Mouse (Mus musculus) heart, embryonic 16.5 days (tissue): ENCODE results near the gene Cubn. TPM values are rescaled to one million over a fixed set of nuclear protein-coding genes. Genes with fewer than 3 reads are reported as not detected.

Experiments used
- ATAC-seq: fragments of 200-750 bp; cut with Nextera tagmentation; replicated peaks from 2 replicates; pipeline ENCODE4 v1.8.0; 2017; ENCODE audit warnings: moderate number of reproducible peaks; ENCODE audit not compliant: insufficient read depth, low FRiP score; ENCODE audit errors: extremely low read depth
- H3K27ac ChIP-seq: fragments of 300-500 bp; sonication (generic); 2 replicates; pipeline ENCODE4 v1.5.1; 2014; ENCODE audit warnings: mild to moderate bottlenecking, low read length, control low read depth, moderate library complexity
- H3K27me3 ChIP-seq: fragments of 300-500 bp; sonication (generic); 2 replicates; pipeline ENCODE4 v1.6.1; 2014; ENCODE audit warnings: low read length, mixed read lengths; ENCODE audit not compliant: control insufficient read depth, insufficient read depth
- H3K36me3 ChIP-seq: fragments of 300-500 bp; sonication (generic); 2 replicates; pipeline ENCODE4 v1.6.1; 2014; ENCODE audit not compliant: control insufficient read depth, insufficient read depth
- H3K4me1 ChIP-seq: fragments of 300-500 bp; sonication (generic); 2 replicates; pipeline ENCODE4 v1.6.1; 2014; ENCODE audit warnings: low read length, mixed read lengths; ENCODE audit not compliant: control insufficient read depth, insufficient read depth
- H3K4me2 ChIP-seq: fragments of 300-500 bp; sonication (generic); 2 replicates; pipeline ENCODE4 v1.6.1; 2014; ENCODE audit warnings: low read depth, mild to moderate bottlenecking, control low read depth, low read length
- H3K4me3 ChIP-seq: fragments of 300-500 bp; sonication (generic); 2 replicates; pipeline ENCODE4 v1.5.1; 2014; ENCODE audit warnings: mild to moderate bottlenecking, control low read depth, low read length
- H3K9ac ChIP-seq: fragments of 300-500 bp; sonication (generic); 2 replicates; pipeline ENCODE4 v1.6.1; 2014; ENCODE audit warnings: low read length, control low read depth
- H3K9me3 ChIP-seq: fragments of 300-500 bp; sonication (generic); replicated peaks from 2 replicates; pipeline ENCODE4 v1.6.1; 2016; ENCODE audit warnings: low read length; ENCODE audit not compliant: control insufficient read depth
- WGBS: fragments of 180-500 bp; shearing (Covaris S2); extraction: QIAGEN DNeasy Blood & Tissue Kit; methylation state at CpG from one replicate; pipeline ENCODE4 v1.1.7; 2014; 5-methylcytosine and 5-hydroxymethylcytosine counted together
- polyA plus RNA-seq: library from polyadenylated mRNA; unstranded; fragments of >200 nt; fragmentation: Nextera tagmentation; extraction: Ambion mirVana; gene quantifications from 2 replicates; pipeline ENCODE4 v1.2.1, GENCODE M21; 2015

Gene Cubn
- polyA plus RNA-seq, 1 experiment from 2014 or later: 0.28 TPM

DNA sequence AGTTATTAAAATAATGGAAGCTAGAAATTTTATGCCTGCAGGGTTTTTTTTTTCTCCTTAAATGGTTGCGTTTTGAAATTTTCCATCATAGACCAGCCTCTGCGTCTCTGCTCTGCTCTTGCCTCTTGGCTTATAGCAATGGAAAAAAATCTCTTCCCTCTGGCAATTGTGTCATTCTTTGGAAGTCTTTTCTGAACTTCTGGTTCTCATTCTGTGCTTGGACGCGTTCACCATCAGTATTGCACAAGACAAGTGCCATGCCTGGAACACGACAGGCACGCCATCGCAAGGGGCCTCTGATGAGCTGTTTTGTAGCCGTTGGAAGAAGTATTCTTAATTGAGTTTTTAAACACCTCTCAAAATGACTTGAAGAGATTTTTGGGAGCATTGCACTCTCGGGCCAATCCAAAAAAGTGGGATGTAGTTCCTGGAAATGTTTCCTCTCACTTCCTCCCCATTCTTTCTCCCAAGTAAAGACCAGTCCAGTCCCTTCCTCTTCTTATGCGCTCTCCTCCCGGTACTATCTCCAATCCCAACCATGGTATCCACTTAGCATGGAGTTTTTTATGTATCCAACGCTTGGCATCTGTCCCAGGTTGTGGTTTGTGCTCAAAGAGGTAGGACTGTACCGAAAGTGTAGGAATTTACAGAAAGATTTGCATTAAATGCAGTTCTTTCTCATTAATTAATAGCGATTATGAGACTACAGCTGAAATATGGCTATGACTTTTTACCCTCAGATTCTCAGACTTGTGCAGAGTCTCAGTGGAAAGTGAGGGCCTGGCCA, 69.4 kb downstream of the Cubn start:
- H3K27ac ChIP-seq: peak overlapping the region; percentile 17; the same call in 1 of the 2 replicates
- no peak overlapping the region for H3K9ac ChIP-seq
- WGBS: 74% methylated on average over 14 of the region's 14 CpGs

DNA sequence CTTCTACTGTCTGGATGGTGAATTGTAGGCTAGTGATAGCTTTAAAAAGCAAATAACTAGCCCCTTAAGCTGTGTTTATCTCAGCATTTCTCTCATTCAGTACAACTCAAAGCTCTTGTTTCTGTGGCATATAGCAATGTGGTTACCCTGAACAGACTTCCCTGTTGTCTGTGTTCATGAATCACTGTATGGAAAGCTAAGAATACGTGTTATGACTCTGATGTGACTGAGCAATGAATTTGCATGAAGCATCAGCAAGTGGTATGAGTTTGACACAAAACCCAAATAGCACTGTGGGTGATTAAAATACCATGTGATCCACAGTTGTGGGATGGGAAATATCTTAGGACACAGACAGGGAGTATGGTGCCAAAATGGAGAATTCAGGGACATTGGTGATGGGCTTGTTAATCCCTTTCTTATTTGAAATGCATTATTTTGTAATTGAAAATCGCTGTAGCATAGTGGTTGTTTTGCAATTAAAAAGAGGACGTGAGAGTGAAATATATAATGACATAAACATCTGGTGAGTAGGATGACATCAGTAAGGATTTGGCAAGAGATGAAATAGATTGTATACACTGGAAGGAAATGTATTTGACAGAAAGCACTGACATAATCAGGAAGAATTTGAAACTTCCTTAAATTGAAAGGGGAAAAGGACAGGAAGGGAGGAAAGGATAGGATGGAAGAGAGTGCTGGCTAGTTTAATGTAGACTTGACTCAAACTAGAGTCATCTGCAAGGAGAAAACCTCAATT, 74.7 kb downstream of the Cubn start:
- Histone ChIP-seq H3K9ac (no peak overlapping the region), H3K27me3 (no peaks in the 10 kb centered on the region), H3K27ac (no peak overlapping the region), H3K4me1 (peaks cover 5% of the 10 kb centered on the region; the same call in 1 of the 2 replicates), H3K4me3 (no peak overlapping the region), H3K9me3 (no peaks in the 10 kb centered on the region), H3K4me2 (no peak overlapping the region), H3K36me3 (no peaks in the 10 kb centered on the region)
- WGBS: 69% methylated on average over 3 of the region's 3 CpGs
- ATAC-seq: no peak

More for the DNA sequence above, 69.4 kb downstream of the Cubn start:
- Histone ChIP-seq H3K27me3 (no peaks in the 10 kb centered on the region), H3K4me3 (no peak overlapping the region), H3K4me1 (no peaks in the 10 kb centered on the region), H3K9me3 (no peaks in the 10 kb centered on the region), H3K4me2 (no peak overlapping the region), H3K36me3 (no peaks in the 10 kb centered on the region)
- no peak for ATAC-seq

DNA sequence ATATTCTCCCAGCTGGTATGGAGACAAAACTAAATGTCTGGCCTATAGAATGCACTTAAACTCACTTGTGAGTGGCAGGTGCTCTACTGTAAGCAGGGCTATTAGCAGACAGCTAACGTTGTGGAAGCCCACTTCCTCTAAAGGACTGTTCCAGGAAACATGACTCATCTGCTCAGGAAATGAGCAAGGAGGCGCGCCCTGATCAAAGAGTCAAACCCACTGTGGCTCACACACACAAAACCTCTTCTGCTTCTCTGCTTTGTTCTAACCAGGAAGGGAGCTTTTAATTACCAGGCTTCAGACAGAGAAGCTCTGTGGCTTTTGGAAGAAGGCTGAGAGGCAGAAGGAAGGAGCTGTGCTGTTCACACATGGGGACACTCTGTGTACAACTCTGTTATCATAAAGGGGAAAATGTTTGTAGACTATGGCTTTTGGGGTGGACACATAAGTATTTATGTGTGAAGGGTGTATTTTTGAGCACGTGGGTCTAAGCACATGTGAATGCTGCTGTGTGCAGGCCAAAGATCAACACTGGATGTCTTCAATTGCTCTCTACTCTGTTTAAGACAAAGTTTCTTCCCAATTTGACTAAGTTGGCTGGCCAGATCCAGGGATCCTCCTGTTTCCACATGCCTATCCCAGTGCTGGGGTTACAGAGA, 78.0 kb downstream of the Cubn start:
- Histone ChIP-seq H3K4me2 (no peak overlapping the region), H3K27me3 (no peaks in the 10 kb centered on the region), H3K36me3 (no peaks in the 10 kb centered on the region), H3K4me3 (no peak overlapping the region), H3K9ac (no peak overlapping the region), H3K4me1 (peaks cover 9% of the 10 kb centered on the region), H3K9me3 (no peaks in the 10 kb centered on the region), H3K27ac (peak overlapping the region; percentile 87)
- peak; percentile 90 for ATAC-seq
- WGBS: 37% methylated on average over 4 of the region's 4 CpGs

- peak overlapping the region; percentile 56; the same call in 1 of the 2 replicates for H3K27ac ChIP-seq
These were observed 81.0 kb downstream of the Cubn start for GRCm38 (mm10) chr2:13410660-13411059.

DNA sequence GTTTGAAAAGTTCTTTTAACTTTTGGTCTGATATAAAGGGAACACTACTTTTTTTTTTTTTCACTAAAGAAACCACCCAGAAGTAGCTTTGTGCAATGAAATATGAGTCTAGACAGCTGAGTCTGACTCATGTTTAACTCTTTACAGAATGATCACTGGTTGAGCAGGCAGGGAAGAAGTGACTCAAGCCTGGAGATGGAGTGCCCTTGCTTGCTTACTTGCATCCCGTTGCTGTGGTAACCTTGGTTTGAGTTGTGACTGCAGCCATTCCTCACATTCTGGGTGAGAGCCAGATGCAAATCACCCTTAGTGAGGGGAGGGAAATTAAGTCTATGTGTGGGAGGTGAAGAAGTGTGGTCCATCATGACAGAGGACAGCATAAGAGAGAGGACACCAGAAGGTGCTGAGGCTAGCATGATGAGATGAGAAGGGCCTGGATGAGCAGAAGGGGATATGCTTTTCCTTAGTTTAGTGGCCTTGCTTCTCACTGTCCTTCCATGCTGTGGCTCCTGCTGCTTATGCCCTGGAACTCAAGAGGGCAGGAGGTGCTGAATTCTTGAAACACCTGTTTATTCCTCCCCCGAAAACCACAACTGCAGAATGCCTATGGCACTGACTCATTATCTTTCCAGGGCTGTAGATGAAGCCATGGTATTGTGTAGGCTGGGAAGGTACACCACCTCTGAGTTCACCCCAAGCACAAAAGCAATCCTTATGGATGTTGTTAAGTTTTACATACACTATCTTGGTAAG, 81.7 kb downstream of the Cubn start:
- H3K4me3 ChIP-seq: no peak overlapping the region
- 65% methylated on average over 2 of the region's 2 CpGs for WGBS
- H3K27ac ChIP-seq: 0 out of 2 replicates have a peak overlapping the region, but pooled peaks have one; percentile 28
- no peaks in the 10 kb centered on the region for H3K9me3 ChIP-seq
- H3K27me3 ChIP-seq: no peaks in the 10 kb centered on the region
- ATAC-seq: no peak
- H3K36me3 ChIP-seq: no peaks in the 10 kb centered on the region
- H3K4me1 ChIP-seq: peaks cover 9% of the 10 kb centered on the region
- no peak overlapping the region for H3K4me2 ChIP-seq
- H3K9ac ChIP-seq: no peak overlapping the region

More at GRCm38 (mm10) chr2:13410660-13411059, 81.0 kb downstream of the Cubn start:
- no peaks in the 10 kb centered on the region for H3K27me3 ChIP-seq
- peaks cover 9% of the 10 kb centered on the region for H3K4me1 ChIP-seq
- H3K4me2 ChIP-seq: no peak overlapping the region
- H3K36me3 ChIP-seq: no peaks in the 10 kb centered on the region
- 61% methylated on average over 5 of the region's 5 CpGs for WGBS
- no peak overlapping the region for H3K4me3 ChIP-seq
- ATAC-seq: no peak; the same call in 1 of the 2 replicates
- H3K9ac ChIP-seq: no peak overlapping the region
- H3K9me3 ChIP-seq: no peaks in the 10 kb centered on the region

- Histone ChIP-seq H3K36me3 (no peaks in the 10 kb centered on the region), H3K4me1 (peaks cover 4% of the 10 kb centered on the region; the same call in 1 of the 2 replicates), H3K4me3 (no peak overlapping the region), H3K27ac (no peak overlapping the region), H3K4me2 (no peak overlapping the region), H3K9ac (no peak overlapping the region), H3K9me3 (no peaks in the 10 kb centered on the region), H3K27me3 (no peaks in the 10 kb centered on the region)
- 79% methylated on average over 3 of the region's 3 CpGs for WGBS
- ATAC-seq: no peak
These were observed 83.3 kb downstream of the Cubn start for GRCm38 (mm10) chr2:13408333-13408732.

GRCm38 (mm10) chr2:13407698-13408097, 83.9 kb downstream of the Cubn start:
- Histone ChIP-seq H3K27ac (peak overlapping the region; percentile 41; the same call in 1 of the 2 replicates), H3K9ac (no peak overlapping the region), H3K4me1 (peaks cover 4% of the 10 kb centered on the region; the same call in 1 of the 2 replicates), H3K36me3 (no peaks in the 10 kb centered on the region), H3K4me3 (no peak overlapping the region), H3K9me3 (no peaks in the 10 kb centered on the region), H3K27me3 (no peaks in the 10 kb centered on the region), H3K4me2 (no peak overlapping the region)
- ATAC-seq: no peak

GRCm38 (mm10) chr2:13407272-13407671, 84.3 kb downstream of the Cubn start:
- peak overlapping the region; percentile 41 for H3K27ac ChIP-seq
- 44% methylated on average over 5 of the region's 5 CpGs for WGBS
- no peak for ATAC-seq

More at GRCm38 (mm10) chr2:13407272-13407671, 84.3 kb downstream of the Cubn start:
- Histone ChIP-seq H3K9me3 (no peaks in the 10 kb centered on the region), H3K4me2 (no peak overlapping the region), H3K27me3 (no peaks in the 10 kb centered on the region), H3K9ac (no peak overlapping the region), H3K4me1 (peaks cover 4% of the 10 kb centered on the region; the same call in 1 of the 2 replicates), H3K4me3 (no peak overlapping the region), H3K36me3 (no peaks in the 10 kb centered on the region)
